ENCODE assay signal across 15 mouse cellular contexts in genomic region chr5:75762374-75762773, GRCm38 (mm10).
DNase-seq lines count a peak whose midpoint lies in the region; ATAC-seq and TF ChIP-seq lines count a peak whose summit lies in the region.
"Had no signal": no experiment of that assay in that cellular context is flagged by ENCODE, and none has a peak within 500 bp of the region (broad histone marks: within the 10 kb centered on the region; RNA-seq: fewer than 3 reads in every experiment).

No protein-coding gene starts in this region.

- DNase-seq in heart, postnatal 25 days (ENCODE audit: low spot score) = no peak
- DNase-seq in lung, adult 2 months = no peak
- peak; percentile 29 for DNase-seq in c-Kit-positive CD71-positive TER-119-negative erythroid progenitor cells, embryonic 14.5 days (ENCODE audit: low read depth)
- no peak for DNase-seq in layer of hippocampus, adult 8-10 months (ENCODE audit: low spot score in 2 of 2)
- DNase-seq in right cerebral cortex, postnatal 4 days = no peak
- DNase-seq: cerebellum, adult 9-10 months; kidney, adult 9 months; layer of hippocampus, adult 9-11 months; left cerebral cortex, postnatal 4 days; thymus, postnatal 14 days had no signal

- H3K27me3 ChIP-seq in heart, embryonic 12.5 days (replicated peaks) = peaks cover 5% of the 10 kb centered on the region; the same call in 1 of the 2 replicates
- H3K27me3 ChIP-seq in lung, embryonic 16.5 days (ENCODE audit: control insufficient read depth, insufficient read depth, low read depth, low read length) = no peaks in the 10 kb centered on the region
- H3K27me3 ChIP-seq in liver, embryonic 16.5 days (ENCODE audit: control insufficient read depth, insufficient read depth, low read depth, low read length) = no peaks in the 10 kb centered on the region
- H3K27me3 ChIP-seq: stomach, embryonic 15.5 days had no signal

- no peaks in the 10 kb centered on the region for H3K36me3 ChIP-seq in heart, embryonic 12.5 days
- no peaks in the 10 kb centered on the region for H3K36me3 ChIP-seq in lung, embryonic 16.5 days (ENCODE audit: control insufficient read depth, insufficient read depth, low read length)
- no peaks in the 10 kb centered on the region for H3K36me3 ChIP-seq in liver, embryonic 16.5 days (ENCODE audit: control insufficient read depth, insufficient read depth)
- H3K36me3 ChIP-seq: forebrain, embryonic 10.5 days; stomach, embryonic 15.5 days had no signal

- no peak for TF ChIP-seq POLR2A in lung, adult 2 months (IDR thresholded peaks at IDR 0.05; ENCODE audit: borderline replicate concordance, extremely low read depth, low read depth, low read length)

- no peak overlapping the region for H3K4me3 ChIP-seq in heart, embryonic 12.5 days
- H3K4me3 ChIP-seq in lung, embryonic 16.5 days (ENCODE audit: low read length) = no peak overlapping the region
- no peak overlapping the region for H3K4me3 ChIP-seq in lung, adult 2 months (replicated peaks; ENCODE audit: extremely low read depth, low read depth, low read length)
- H3K4me3 ChIP-seq in liver, embryonic 16.5 days (ENCODE audit: low read depth, low read length) = peak overlapping the region; percentile 24
- H3K4me3 ChIP-seq: forebrain, embryonic 10.5 days; stomach, embryonic 15.5 days had no signal

- 0 out of 2 replicates have a peak overlapping the region, but pooled peaks have one; percentile 1 for H3K27ac ChIP-seq in heart, embryonic 12.5 days (ENCODE audit: poor library complexity, severe bottlenecking)
- 0 out of 2 replicates have a peak overlapping the region, but pooled peaks have one; percentile 21 for H3K27ac ChIP-seq in lung, embryonic 16.5 days (ENCODE audit: low read length)
- H3K27ac ChIP-seq in liver, embryonic 16.5 days (ENCODE audit: low read length) = peak overlapping the region; percentile 52
- H3K27ac ChIP-seq: forebrain, embryonic 10.5 days; stomach, embryonic 15.5 days had no signal

- H3K9ac ChIP-seq in heart, embryonic 12.5 days = no peak overlapping the region
- H3K9ac ChIP-seq in lung, embryonic 16.5 days (ENCODE audit: low read length) = no peak overlapping the region
- H3K9ac ChIP-seq in liver, embryonic 16.5 days (ENCODE audit: low read depth, low read length) = peak overlapping the region; percentile 31; the same call in 1 of the 2 replicates
- H3K9ac ChIP-seq: stomach, embryonic 15.5 days had no signal

- peak overlapping the region; percentile 40 for H3K4me2 ChIP-seq in heart, embryonic 12.5 days
- H3K4me2 ChIP-seq in lung, embryonic 16.5 days (ENCODE audit: low read depth, low read length) = no peak overlapping the region
- peak overlapping the region; percentile 59 for H3K4me2 ChIP-seq in liver, embryonic 16.5 days (ENCODE audit: low read depth, low read length)
- H3K4me2 ChIP-seq: stomach, embryonic 15.5 days had no signal

- TF ChIP-seq CTCF in lung, adult 2 months (IDR thresholded peaks at IDR 0.05; ENCODE audit: insufficient read depth, low read length) = no peak

- peaks cover 4% of the 10 kb centered on the region; the same call in 1 of the 2 replicates for H3K9me3 ChIP-seq in heart, embryonic 12.5 days (replicated peaks)
- no peaks in the 10 kb centered on the region for H3K9me3 ChIP-seq in lung, embryonic 16.5 days (ENCODE audit: control insufficient read depth, low read length)
- no peaks in the 10 kb centered on the region for H3K9me3 ChIP-seq in liver, embryonic 16.5 days (replicated peaks; ENCODE audit: control insufficient read depth, low read length)
- H3K9me3 ChIP-seq: stomach, embryonic 15.5 days had no signal

- H3K4me1 ChIP-seq in heart, embryonic 12.5 days (replicated peaks) = peaks cover 26% of the 10 kb centered on the region
- H3K4me1 ChIP-seq in lung, embryonic 16.5 days (replicated peaks; ENCODE audit: control insufficient read depth, insufficient read depth, low read length) = no peaks in the 10 kb centered on the region
- H3K4me1 ChIP-seq in lung, adult 2 months (ENCODE audit: control insufficient read depth, insufficient read depth, low read length) = peaks cover 2% of the 10 kb centered on the region; the same call in 1 of the 2 replicates
- peaks cover 17% of the 10 kb centered on the region for H3K4me1 ChIP-seq in liver, embryonic 16.5 days (ENCODE audit: control insufficient read depth, low read depth, low read length)
- H3K4me1 ChIP-seq: stomach, embryonic 15.5 days had no signal

- peak; percentile 76 for ATAC-seq in heart, embryonic 12.5 days (ENCODE audit: insufficient number of reproducible peaks, low FRiP score)
- ATAC-seq in lung, embryonic 16.5 days (ENCODE audit: low read depth) = no peak
- ATAC-seq in liver, embryonic 16.5 days (ENCODE audit: low read depth) = peak; percentile 47

- intact Hi-C loops in heart, postnatal 25 days (cut with DNase I) = no loop called here

- WGBS in heart, embryonic 12.5 days = 10% methylated on average over 6 of the region's 6 CpGs
- 57% methylated on average over 6 of the region's 6 CpGs for WGBS in lung, embryonic 16.5 days
- WGBS in lung, adult 2 months = 51% methylated on average over 6 of the region's 6 CpGs
- WGBS in liver, embryonic 16.5 days (ENCODE audit: insufficient replicate concordance) = 23% methylated on average over 6 of the region's 6 CpGs

Comparison
In these comparisons a context has a peak if more than half of its experiments do, and no peak if none do; other contexts are left out.
1. H3K27ac ChIP-seq: peak in every context shown above with its lines; median percentile 52 in liver, embryonic 16.5 days; 21 in lung, embryonic 16.5 days; 1 in heart, embryonic 12.5 days.